Mouse (Mus musculus) heart, postnatal 25 days (tissue): ENCODE measurements around the gene Efcab9. TPM values are rescaled to one million over a fixed set of nuclear protein-coding genes. Genes with fewer than 3 reads are reported as not detected.

Experiments
- DNase-seq: peaks from one replicate; pipeline ENCODE4 v3.0.0; 2022; ENCODE audit warnings: low spot score
- intact Hi-C: fragments of 180-260 bp; cut with DNase I; formaldehyde crosslinking; loops from one replicate; pipeline ENCODE4 v1.15.1; 2025
- total RNA-seq, 2 experiments: library from RNA; stranded (reverse); gene quantifications; 2 replicates each; pipeline ENCODE4 v1.2.3; 2021

Gene Efcab9
- total RNA-seq, 2 experiments from 2014 or later, result 0.61 TPM; not detected in 1

- intact Hi-C loops, result no loop called here
- DNase-seq, result no peak
Measured at GRCm38 (mm10) chr11:32542181-32542580, 10.3 kb upstream of the Efcab9 start.

GRCm38 (mm10) chr11:32540463-32540862, 8.6 kb upstream of the Efcab9 start:
- no peak for DNase-seq
- intact Hi-C loops, result no loop called here

GRCm38 (mm10) chr11:32539717-32540116, 7.8 kb upstream of the Efcab9 start:
- intact Hi-C loops, result no loop called here
- DNase-seq, result no peak

GRCm38 (mm10) chr11:32538846-32539245, 7.0 kb upstream of the Efcab9 start:
- intact Hi-C loops, result no loop called here
- no peak for DNase-seq

GRCm38 (mm10) chr11:32538435-32538834, 6.6 kb upstream of the Efcab9 start:
- DNase-seq, result no peak
- intact Hi-C loops, result no loop called here

- DNase-seq, result no peak
- intact Hi-C loops, result no loop called here
Measured at GRCm38 (mm10) chr11:32536954-32537353, 5.1 kb upstream of the Efcab9 start.

- no peak for DNase-seq
- intact Hi-C loops, result loop anchor here (2.0 kb wide), 1 partner anchor 15 kb away; no protein-coding TSS in a partner anchor
Measured at GRCm38 (mm10) chr11:32535646-32536045, 3.8 kb upstream of the Efcab9 start.

- DNase-seq, result no peak
- intact Hi-C loops, result loop anchor here (2.0 to 5.0 kb wide), 3 partner anchors 16 to 77 kb away; partner anchors contain the start of gene Ubtd2
Measured at GRCm38 (mm10) chr11:32534453-32535075, 2.7 kb upstream of the Efcab9 start.

- intact Hi-C loops, result loop anchor here (2.0 to 5.0 kb wide), 3 partner anchors 17 to 76 kb away; partner anchors contain the start of gene Ubtd2
- no peak for DNase-seq
Measured at GRCm38 (mm10) chr11:32533482-32534261, 1.8 kb upstream of the Efcab9 start.

- peak; percentile 88 for DNase-seq
- intact Hi-C loops, result loop anchor here (5.0 kb wide), 2 partner anchors 34 to 76 kb away; partner anchors contain the start of gene Ubtd2
Measured at GRCm38 (mm10) chr11:32532765-32533481, 1.0 kb upstream of the Efcab9 start, which contains the start of gene Stk10. Stk10 (plus strand) TSS chr11:32533305.

- intact Hi-C loops, result loop anchor here (1.0 to 5.0 kb wide), 3 partner anchors 37 to 73 kb away; partner anchors contain the start of gene Ubtd2
- no peak for DNase-seq
Measured at GRCm38 (mm10) chr11:32530151-32530550, 1.7 kb downstream of the Efcab9 start.

- no peak for DNase-seq
- intact Hi-C loops, result no loop called here
Measured at GRCm38 (mm10) chr11:32527006-32527405, 4.9 kb downstream of the Efcab9 start.

- intact Hi-C loops, result no loop called here
- DNase-seq, result no peak
Measured at GRCm38 (mm10) chr11:32524122-32524920, 7.6 kb downstream of the Efcab9 start.

GRCm38 (mm10) chr11:32521246-32521645, 10.6 kb downstream of the Efcab9 start:
- no peak for DNase-seq
- intact Hi-C loops, result no loop called here

- DNase-seq, result no peak
- intact Hi-C loops, result no loop called here
Measured at GRCm38 (mm10) chr11:32519354-32519753, 12.5 kb downstream of the Efcab9 start.

- DNase-seq, result no peak
Measured at GRCm38 (mm10) chr11:32518770-32519169, 13.1 kb downstream of the Efcab9 start.

GRCm38 (mm10) chr11:32516916-32517712, 14.8 kb downstream of the Efcab9 start:
- intact Hi-C loops, result no loop called here

More at GRCm38 (mm10) chr11:32518770-32519169, 13.1 kb downstream of the Efcab9 start:
- intact Hi-C loops, result no loop called here

GRCm38 (mm10) chr11:32516091-32516490, 15.8 kb downstream of the Efcab9 start:
- no peak for DNase-seq
- intact Hi-C loops, result no loop called here

More at GRCm38 (mm10) chr11:32516916-32517712, 14.8 kb downstream of the Efcab9 start:
- no peak for DNase-seq
